Mouse (Mus musculus): ENCODE results near the gene Gm7982. TPM values are rescaled to one million over a fixed set of nuclear protein-coding genes. Genes with fewer than 3 reads are reported as not detected.
"Not testable (repeated sequence)": the region's sequence is repeated elsewhere in the genome, so short reads cannot be mapped to it uniquely, and the experiment has no call there.

The Gm7982 gene
- polyA plus RNA-seq (2016; fragmentation: Nextera tagmentation; extraction: Ambion mirVana), result not detected in 2 replicates

- H3K27ac ChIP-seq; H3K4me3 ChIP-seq; H3K27me3 ChIP-seq; H3K9me3 ChIP-seq (replicated peaks); H3K4me2 ChIP-seq (replicated peaks); H3K4me1 ChIP-seq; H3K36me3 ChIP-seq; H3K9ac ChIP-seq; ATAC-seq (ENCODE audit: low FRiP score): not testable (repeated sequence)
- WGBS, result no CpG with 5 or more reads among the region's 3 CpGs
Measured at GRCm38 (mm10) chr5:95741714-95742113, at the start of gene Gm7982. TSS of gene Gm7982 (plus strand) at chr5:95742014.

GRCm38 (mm10) chr5:95736073-95736472, 5.7 kb upstream of the Gm7982 start, which contains the start of gene Gm7978:
TSS of gene Gm7978 (minus strand) at chr5:95736173.
- not testable (repeated sequence) for H3K27me3 ChIP-seq; H3K9me3 ChIP-seq (replicated peaks); H3K36me3 ChIP-seq; H3K4me1 ChIP-seq; H3K4me2 ChIP-seq (replicated peaks); H3K27ac ChIP-seq; H3K4me3 ChIP-seq; ATAC-seq (ENCODE audit: low FRiP score); H3K9ac ChIP-seq
- WGBS, result no CpG with 5 or more reads among the region's 1 CpGs

- not testable (repeated sequence) for H3K9me3 ChIP-seq (replicated peaks); H3K27me3 ChIP-seq; ATAC-seq (ENCODE audit: low FRiP score); H3K4me3 ChIP-seq; H3K4me2 ChIP-seq (replicated peaks); H3K36me3 ChIP-seq; H3K9ac ChIP-seq; H3K27ac ChIP-seq; H3K4me1 ChIP-seq
- no CpG with 5 or more reads among the region's 2 CpGs for WGBS
Measured at GRCm38 (mm10) chr5:95775690-95776089, 33.9 kb downstream of the Gm7982 start, which contains the start of gene E330014E10Rik. TSS of gene E330014E10Rik (plus strand) at chr5:95775990.

Other genes with a start within 250 kb of the Gm7982 start
- gene Gm3286, start 231.3 kb upstream of the Gm7982 start, polyA plus RNA-seq (2016; fragmentation: Nextera tagmentation; extraction: Ambion mirVana), result not detected in 2 replicates
- not detected in 2 replicates for gene Gm7971, start 147.1 kb upstream of the Gm7982 start, polyA plus RNA-seq (2016; fragmentation: Nextera tagmentation; extraction: Ambion mirVana)
- gene Gm7978, start 5.8 kb upstream of the Gm7982 start, polyA plus RNA-seq (2016; fragmentation: Nextera tagmentation; extraction: Ambion mirVana), result not detected in 2 replicates
- gene E330014E10Rik, start 34.0 kb downstream of the Gm7982 start, polyA plus RNA-seq (2016; fragmentation: Nextera tagmentation; extraction: Ambion mirVana), result not detected in 2 replicates
- gene Cxcl13, start 214.9 kb downstream of the Gm7982 start, polyA plus RNA-seq (2016; fragmentation: Nextera tagmentation; extraction: Ambion mirVana), result 0.25 and 0.34 TPM in 2 replicates